ENCODE assay signal across 27 mouse cellular contexts in the genomic region with DNA sequence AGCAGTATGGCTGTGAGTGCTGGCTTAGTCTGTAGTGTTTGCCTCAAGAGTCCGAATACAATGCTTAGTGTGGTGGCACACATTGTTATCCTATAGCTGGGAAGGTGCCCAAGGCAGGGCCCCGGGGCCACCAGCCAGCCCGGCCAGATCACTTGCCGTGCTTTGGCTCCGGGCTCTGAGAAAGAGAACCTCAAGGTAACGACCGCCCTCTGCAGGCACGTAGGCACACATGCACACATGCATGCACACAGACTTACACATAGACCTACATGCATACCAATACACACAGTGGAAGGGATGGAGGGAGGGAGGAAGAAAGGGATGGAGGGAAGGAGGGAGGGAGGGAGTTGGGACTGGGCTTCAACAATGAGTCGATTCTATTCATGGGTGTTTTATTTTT. TPM values are rescaled to one million over a fixed set of nuclear protein-coding genes. Genes with fewer than 3 reads are reported as not detected.
DNase-seq lines count a peak whose midpoint lies in the region; ATAC-seq and TF ChIP-seq lines count a peak whose summit lies in the region.
"Had no signal": no experiment of that assay in that cellular context is flagged by ENCODE, and none has a peak within 500 bp of the region (broad histone marks: within the 10 kb centered on the region; RNA-seq: fewer than 3 reads in every experiment).

No protein-coding gene starts in this region.

- TF ChIP-seq POLR2A in embryonic fibroblast, embryonic 13.5 days (IDR thresholded peaks at IDR 0.05; ENCODE audit: low read depth, low read length): no peak

- DNase-seq in R1 (ENCODE audit: low read depth, low spot score): peak; percentile 65
- no peak for DNase-seq in ovary, postnatal 36 days (ENCODE audit: low spot score)
- no peak for DNase-seq in cerebellum, adult 11-12 months
- DNase-seq in embryo, embryonic 11 days: no peak
- DNase-seq: adrenal gland, postnatal 10 days; adrenal gland, postnatal 25 days; cerebellum, adult 11 months; cerebellum, adult 2 months; cerebellum, adult 9-10 months; cerebellum, postnatal 10 days; cerebellum, postnatal 25 days had no signal

- peaks cover 14% of the 10 kb centered on the region for H3K36me3 ChIP-seq in megakaryocyte, embryonic 14.5 days (replicated peaks; ENCODE audit: low read length)
- no peaks in the 10 kb centered on the region for H3K36me3 ChIP-seq in E14TG2a.4 (ENCODE audit: insufficient read depth, low read length)
- H3K36me3 ChIP-seq: embryonic facial prominence, embryonic 10.5 days; embryonic facial prominence, embryonic 12.5 days; forebrain, embryonic 10.5 days; forebrain, embryonic 12.5 days; G1E had no signal

- no peaks in the 10 kb centered on the region for H3K27me3 ChIP-seq in megakaryocyte, embryonic 14.5 days (replicated peaks)
- H3K27me3 ChIP-seq in E14TG2a.4 (ENCODE audit: insufficient read depth, low read length): peaks cover 2% of the 10 kb centered on the region; the same call in 1 of the 2 replicates
- H3K27me3 ChIP-seq: embryonic facial prominence, embryonic 12.5 days; forebrain, embryonic 12.5 days had no signal

- TF ChIP-seq CTCF in E14TG2a.4 (conservative IDR thresholded peaks at IDR 0.05; ENCODE audit: low read length): peak; percentile 19; the same call in 1 of the 2 replicates
- TF ChIP-seq CTCF in embryonic fibroblast, embryonic 13.5 days (IDR thresholded peaks at IDR 0.05; ENCODE audit: borderline replicate concordance, insufficient read depth, low read length): peak; percentile 10; the same call in 1 of the 2 replicates

- no peak overlapping the region for H3K27ac ChIP-seq in embryonic fibroblast, embryonic 13.5 days (ENCODE audit: insufficient read depth, low read length)
- H3K27ac ChIP-seq: embryonic facial prominence, embryonic 10.5 days; embryonic facial prominence, embryonic 12.5 days; forebrain, embryonic 10.5 days; forebrain, embryonic 12.5 days had no signal

- H3K4me1 ChIP-seq in megakaryocyte, embryonic 14.5 days: peaks cover 91% of the 10 kb centered on the region
- H3K4me1 ChIP-seq in E14TG2a.4 (replicated peaks; ENCODE audit: low read depth, low read length): peaks cover 48% of the 10 kb centered on the region
- H3K4me1 ChIP-seq in embryonic fibroblast, embryonic 13.5 days (ENCODE audit: control insufficient read depth, insufficient read depth, low read length): no peaks in the 10 kb centered on the region
- H3K4me1 ChIP-seq: forebrain, embryonic 12.5 days had no signal

- peak overlapping the region; percentile 59 for H3K4me3 ChIP-seq in megakaryocyte, embryonic 14.5 days (replicated peaks)
- H3K4me3 ChIP-seq in E14TG2a.4 (replicated peaks; ENCODE audit: low read length): no peak overlapping the region
- H3K4me3 ChIP-seq in embryonic fibroblast, embryonic 13.5 days (ENCODE audit: insufficient read depth, low read length): no peak overlapping the region
- H3K4me3 ChIP-seq: embryonic facial prominence, embryonic 10.5 days; embryonic facial prominence, embryonic 12.5 days; erythroblast, embryonic 14.5 days; forebrain, embryonic 10.5 days; forebrain, embryonic 12.5 days had no signal

- no peak for ATAC-seq in megakaryocyte, adult 5-6 weeks (ENCODE audit: poor library complexity, severe bottlenecking)
- ATAC-seq: activated CD4-positive, CD25-positive, alpha-beta regulatory T cell, adult 4 months; forebrain, embryonic 14.5 days; forebrain, embryonic 16.5 days; Patski had no signal

- no peaks in the 10 kb centered on the region; the same call in 1 of the 2 replicates for H3K9me3 ChIP-seq in megakaryocyte, embryonic 14.5 days
- no peaks in the 10 kb centered on the region for H3K9me3 ChIP-seq in E14TG2a.4 (ENCODE audit: low read length)
- H3K9me3 ChIP-seq: embryonic facial prominence, embryonic 12.5 days; forebrain, embryonic 10.5 days; forebrain, embryonic 12.5 days; G1E had no signal

RNA-seq across cellular contexts. Expression of gene Runx3, which starts 2.6 kb away (rescaled TPM):
- 128 and 414 TPM in 2 replicates for polyA plus RNA-seq in megakaryocyte, embryonic 14.5 days (2012; ENCODE audit: insufficient read depth, low replicate concordance)
- 18.1 and 20.8 TPM in 2 replicates for total RNA-seq in megakaryocyte, adult 5-6 weeks (2015)
- total RNA-seq in megakaryocyte, adult 5-6 weeks (2017): 4.3 and 6.5 TPM in 2 replicates
- 4.4 and 8.2 TPM in 2 replicates for polyA plus RNA-seq in embryonic fibroblast, embryonic 13.5 days (2011; ENCODE audit: insufficient read length, low read depth, missing spikeins)
- polyA plus RNA-seq: cerebellum, adult 2 months; cortical plate, adult 2 months; forebrain, embryonic 14.5 days; forebrain, embryonic 16.5 days; frontal cortex, adult 2 months had no signal

Comparison
In these comparisons a context has a peak if more than half of its experiments do, and no peak if none do; other contexts are left out.
1. RNA of gene Runx3, which starts 2.6 kb away (polyA plus RNA-seq): 128 to 414 TPM in megakaryocyte, embryonic 14.5 days; 4.4 to 8.2 TPM in embryonic fibroblast, embryonic 13.5 days; every median in the first group is over 10 times any median in the second.